Mouse (Mus musculus): ENCODE measurements around the gene Plin4. TPM values are rescaled to one million over a fixed set of nuclear protein-coding genes. Genes with fewer than 3 reads are reported as not detected.
"Not testable (repeated sequence)": the region's sequence is repeated elsewhere in the genome, so short reads cannot be mapped to it uniquely, and the experiment has no call there.

The Plin4 gene
- total RNA-seq, 1 experiment from 2014 or later = 76.6 TPM

DNA sequence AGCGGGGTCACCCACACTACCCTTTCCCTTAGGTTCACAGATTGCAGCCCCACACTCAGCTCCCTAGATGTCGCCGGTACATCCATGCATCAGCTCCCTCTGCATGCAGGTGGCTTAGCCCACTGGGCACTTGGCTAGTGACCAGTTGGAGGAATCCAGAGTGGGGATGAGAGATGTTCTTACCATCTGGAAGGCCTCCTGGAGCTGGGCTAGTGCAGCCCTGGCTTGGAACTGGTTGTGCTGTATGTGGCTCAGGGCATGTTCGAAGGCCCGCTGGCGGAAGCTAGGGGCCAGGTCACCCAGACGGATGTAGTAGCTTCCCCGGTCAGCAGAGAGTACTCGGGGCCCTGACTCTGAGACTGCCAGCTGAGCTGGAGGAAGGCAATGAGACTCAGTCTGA is 6.7 kb downstream of the Plin4 start:
- DNase-seq = peak; percentile 23

DNA sequence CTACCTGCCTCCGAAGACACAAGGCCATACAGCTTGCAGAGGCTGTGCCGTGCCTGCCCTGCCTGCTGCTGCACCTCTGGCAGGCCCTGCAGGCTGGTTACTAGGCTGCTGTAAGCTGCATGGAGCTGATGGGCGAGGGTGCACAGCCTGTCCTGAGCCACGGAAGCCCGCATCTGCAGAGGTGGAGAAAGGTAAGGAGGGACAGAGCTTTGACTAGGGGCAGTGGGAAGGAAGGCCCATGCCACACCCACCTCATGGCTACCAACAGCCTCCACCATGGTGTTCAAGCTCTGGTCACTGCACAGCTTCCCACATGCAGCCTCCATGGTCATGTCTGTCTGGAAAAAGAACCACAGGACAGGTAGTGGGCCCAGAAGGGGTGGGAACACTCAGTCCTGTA is 7.4 kb downstream of the Plin4 start:
- DNase-seq = peak; percentile 7

DNA sequence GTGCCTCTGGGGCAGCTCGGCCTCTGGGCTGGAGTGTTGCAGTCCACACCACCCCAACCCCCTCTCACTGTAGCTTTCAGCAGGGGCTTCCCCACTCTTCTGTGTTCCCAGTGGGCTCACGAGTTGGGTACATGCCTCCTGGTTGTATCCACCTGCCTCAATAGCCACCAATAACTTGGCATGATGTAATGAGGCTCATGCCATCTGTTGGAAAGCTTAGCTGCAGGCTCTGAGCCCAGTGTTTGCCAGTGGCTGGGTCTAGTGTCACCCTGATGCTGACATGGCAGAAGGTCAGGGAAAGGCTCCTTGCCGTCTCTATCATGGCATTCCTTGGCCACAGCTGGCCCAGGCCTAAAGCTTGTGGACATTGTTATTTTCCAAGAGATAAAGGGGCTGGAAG is 8.8 kb downstream of the Plin4 start:
- peak; percentile 36 for DNase-seq

DNA sequence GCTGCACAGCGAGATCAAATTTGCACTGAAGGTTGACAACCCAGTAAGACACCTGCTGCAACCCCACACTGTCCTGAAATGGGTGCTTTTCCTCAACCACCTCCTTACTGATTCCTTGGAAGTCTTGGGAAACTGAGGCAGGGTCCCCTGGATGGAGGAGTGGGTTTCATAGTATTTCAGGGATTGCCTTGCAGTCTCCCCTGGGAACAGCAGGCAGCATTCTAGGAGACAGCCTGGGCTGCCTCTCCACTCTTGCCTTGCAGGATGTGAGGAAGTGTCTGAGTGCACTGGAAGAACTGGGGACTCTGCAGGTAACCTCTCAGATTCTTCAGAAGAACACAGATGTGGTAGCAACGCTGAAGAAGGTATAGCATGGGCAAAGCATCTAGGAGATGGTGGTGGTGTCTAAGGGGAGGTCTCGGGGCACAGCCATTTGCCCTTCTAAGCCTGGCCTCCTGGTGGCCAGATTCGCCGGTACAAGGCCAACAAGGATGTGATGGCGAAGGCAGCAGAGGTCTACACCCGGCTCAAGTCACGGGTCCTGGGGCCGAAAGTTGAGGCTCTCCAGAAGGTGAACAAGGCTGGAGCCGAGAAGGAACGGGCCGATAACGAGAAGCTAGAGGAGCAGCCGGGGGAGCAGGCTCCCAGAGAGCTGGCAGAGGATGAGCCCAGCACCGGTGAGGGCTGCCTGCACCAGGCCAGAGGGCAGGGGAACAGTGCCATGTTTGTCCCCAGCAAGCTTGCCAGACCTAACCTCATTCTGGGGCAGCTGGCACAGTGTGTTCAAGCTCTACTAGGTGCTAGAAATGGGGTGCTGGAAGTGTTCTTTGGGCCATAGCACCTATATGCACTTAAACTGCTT is 10.7 kb downstream of the Plin4 start:
- DNase-seq = peak; percentile 62

GRCm38 (mm10) chr17:56098180-56098579 is 11.4 kb downstream of the Plin4 start:
- no peak for DNase-seq

- no peak for DNase-seq
These were observed 12.7 kb downstream of the Plin4 start for GRCm38 (mm10) chr17:56096883-56097282.

DNA sequence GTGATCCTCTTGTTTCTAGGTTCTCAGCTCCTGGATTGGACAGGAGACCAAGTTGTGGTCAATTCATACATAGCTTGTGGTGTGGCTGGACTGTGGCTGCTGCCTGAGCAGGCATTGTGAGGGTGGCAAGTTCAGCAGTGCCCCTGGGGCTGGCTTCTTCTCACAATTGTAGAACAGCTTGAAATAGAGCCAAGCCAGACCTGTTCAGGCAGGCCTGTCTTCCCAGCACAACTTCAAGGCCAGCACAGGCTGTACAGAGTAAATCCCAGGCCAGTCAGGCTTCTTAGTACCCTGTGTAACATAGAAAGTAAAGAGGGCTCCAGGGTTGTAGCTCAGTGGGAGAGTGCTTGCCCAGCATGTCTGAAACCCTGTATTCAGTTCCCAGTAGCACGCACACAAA is 16.8 kb downstream of the Plin4 start:
- DNase-seq = no peak

GRCm38 (mm10) chr17:56092312-56092711 is 17.3 kb downstream of the Plin4 start:
- no peak for DNase-seq

- DNase-seq = peak; percentile 55
These were observed 28.6 kb downstream of the Plin4 start for GRCm38 (mm10) chr17:56080781-56081585.

DNA sequence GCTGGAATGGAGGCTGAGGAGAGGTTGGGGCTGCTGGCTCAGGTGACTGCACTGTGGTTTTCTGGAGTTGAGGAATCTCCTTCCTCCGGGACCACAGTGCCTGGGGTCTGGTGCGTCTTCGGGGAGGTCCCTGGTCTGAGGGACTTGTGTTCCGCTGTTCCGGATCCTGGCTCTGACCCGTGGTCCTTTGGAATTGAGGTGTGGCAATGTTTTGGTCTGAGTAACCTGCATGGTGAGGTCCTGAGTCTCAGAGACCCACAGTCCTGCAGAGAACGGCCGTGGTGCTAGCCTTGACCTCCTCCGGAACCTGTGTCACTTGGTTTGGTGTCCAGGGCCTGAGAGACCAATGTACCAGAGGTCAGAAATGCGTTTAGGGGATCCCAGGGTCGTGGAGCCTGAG is 29.7 kb downstream of the Plin4 start:
- DNase-seq = no peak

DNA sequence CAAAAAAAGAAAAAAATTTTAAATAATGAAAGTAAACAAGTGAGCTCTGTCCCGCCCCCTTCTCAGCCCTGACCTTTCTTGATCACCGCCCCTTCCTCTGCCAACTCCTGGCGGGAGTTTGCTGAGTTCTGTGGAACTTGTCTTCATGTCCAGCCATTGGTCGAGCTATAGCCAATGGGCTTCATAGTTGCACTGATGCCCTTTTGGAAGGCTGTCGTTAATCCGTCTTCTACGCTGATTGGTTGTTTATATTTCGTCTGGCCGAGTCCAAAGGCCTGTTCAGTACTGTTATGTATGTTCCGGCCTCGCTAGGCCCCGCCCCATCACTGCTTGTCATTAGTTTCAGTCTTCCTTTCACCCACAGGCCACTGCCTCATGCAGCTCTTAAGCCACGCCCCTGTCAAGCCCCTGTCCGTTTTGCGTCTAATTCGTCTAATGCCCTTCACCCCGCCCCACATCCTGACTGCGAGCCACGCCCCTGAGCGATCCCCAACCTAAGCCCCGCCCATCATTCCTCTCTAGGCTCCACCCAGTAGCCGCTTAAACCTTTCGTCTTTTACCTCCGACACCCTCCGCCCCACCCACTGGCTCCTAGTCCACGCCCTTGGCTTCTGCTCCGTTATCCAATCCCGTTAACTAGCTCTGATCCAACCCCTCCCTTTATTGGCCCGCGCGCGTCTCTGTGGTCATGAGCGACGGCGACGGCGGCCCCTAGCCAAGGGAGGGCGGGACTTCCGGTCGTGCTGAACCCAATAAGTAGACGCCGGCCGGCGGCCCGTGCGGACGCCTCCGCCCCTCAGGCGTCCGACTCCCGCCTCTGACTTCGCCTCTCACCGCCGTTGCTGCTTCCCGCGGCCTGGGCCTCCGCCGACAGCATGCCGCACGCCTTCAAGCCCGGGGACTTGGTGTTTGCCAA is 30.5 kb downstream of the Plin4 start, which contains the start of gene Hdgfl2:
Gene Hdgfl2, plus strand, starts transcription at position 755 of the 916 bp plus-strand sequence.
- peak; percentile 100 for DNase-seq

GRCm38 (mm10) chr17:56078361-56078760 is 31.2 kb downstream of the Plin4 start:
- not testable (repeated sequence) for DNase-seq

DNA sequence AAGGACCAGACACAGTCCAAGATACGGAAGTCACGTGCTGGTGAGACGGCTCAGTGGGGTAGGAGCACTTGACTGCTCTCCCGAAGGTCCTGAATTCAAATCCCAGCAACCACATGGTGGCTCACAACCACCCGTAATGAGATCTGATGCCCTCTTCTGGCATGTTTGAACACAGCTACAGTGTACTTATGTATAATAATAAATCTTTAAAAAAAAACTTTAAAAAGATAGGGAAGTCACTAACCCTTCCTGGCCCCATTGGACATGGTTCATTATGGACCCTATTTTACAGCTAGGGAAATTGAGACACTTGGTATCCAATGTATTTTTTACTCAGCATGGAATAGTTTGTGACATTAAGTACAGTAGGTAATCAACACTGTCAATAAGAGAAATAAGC is 32.1 kb downstream of the Plin4 start:
- no peak for DNase-seq

GRCm38 (mm10) chr17:56074827-56075208 is 34.8 kb downstream of the Plin4 start, which contains the start of gene Ubxn6:
TSS of gene Ubxn6 (minus strand) at chr17:56075028.
- peak; percentile 99 for DNase-seq

- DNase-seq = peak; percentile 95
These were observed 35.3 kb downstream of the Plin4 start for GRCm38 (mm10) chr17:56074097-56074826.

DNA sequence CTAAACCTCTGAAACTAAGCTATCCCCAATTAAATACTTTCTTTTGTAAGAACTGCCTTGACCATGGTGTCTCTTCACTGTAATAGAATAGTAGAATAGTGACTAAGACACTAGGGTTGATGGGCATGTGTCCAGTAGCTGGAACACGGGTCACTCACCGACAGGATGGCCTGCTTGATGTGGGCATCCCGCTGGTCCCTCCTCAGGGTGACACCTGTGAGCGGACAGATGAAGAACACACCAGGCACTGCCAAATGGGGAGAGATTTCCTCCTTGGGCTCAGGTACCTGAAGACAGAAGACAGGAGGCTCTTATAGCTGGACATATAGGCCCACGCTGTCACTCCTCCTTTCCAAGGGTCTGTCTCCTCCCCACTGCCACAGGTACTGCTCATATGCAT is 37.4 kb downstream of the Plin4 start:
- no peak for DNase-seq

GRCm38 (mm10) chr17:56071126-56071525 is 38.5 kb downstream of the Plin4 start:
- DNase-seq = no peak

- DNase-seq = no peak
These were observed 40.5 kb downstream of the Plin4 start for GRCm38 (mm10) chr17:56069066-56069465.

DNA sequence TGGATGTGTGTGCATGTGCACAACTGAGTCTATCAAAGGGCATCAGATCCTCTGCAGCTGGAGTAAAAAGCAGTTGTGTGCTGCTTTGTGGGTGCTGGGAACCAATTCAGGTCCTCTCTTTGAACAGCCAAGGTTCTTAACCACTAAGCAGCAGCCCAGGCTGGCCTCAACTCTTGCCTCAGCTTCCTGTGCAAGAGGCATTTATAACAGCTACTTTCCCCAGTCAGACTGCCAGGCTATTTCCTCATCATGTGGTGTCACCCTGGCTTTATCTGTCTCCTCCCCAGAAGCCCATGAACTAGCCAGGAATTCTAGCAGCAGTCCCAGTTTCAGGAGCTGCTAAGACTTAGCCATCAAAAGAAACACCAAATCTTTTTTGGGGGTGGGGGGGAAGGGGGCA is 43.2 kb downstream of the Plin4 start:
- DNase-seq = no peak

GRCm38 (mm10) chr17:56065715-56066114 is 43.9 kb downstream of the Plin4 start:
- DNase-seq = not testable (repeated sequence)

DNA sequence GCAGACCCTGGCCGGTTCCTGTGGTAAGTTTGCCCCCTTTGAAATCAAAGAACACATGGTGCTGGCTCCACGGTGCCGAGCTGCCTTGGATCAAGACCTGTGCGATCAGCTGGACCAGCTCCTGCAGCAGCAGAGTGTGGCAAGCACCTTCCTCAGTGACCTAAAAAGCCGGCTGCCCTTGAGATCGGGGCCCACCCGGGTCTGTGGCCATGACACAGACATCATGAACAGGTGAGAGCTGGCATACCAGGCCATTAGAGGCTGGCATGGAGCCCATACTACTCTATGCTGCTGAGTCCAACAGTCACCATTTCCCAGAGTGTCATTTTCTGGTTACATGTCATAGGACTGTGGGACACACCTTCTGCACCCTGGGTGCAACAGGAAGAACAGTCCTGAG is 47.5 kb downstream of the Plin4 start:
- DNase-seq = no peak

Measured in adrenal gland, postnatal 14 days (tissue).